Mouse (Mus musculus) kidney, postnatal 10 days (tissue): ENCODE data around the gene Catsperg1.
"Not testable (repeated sequence)": the region's sequence is repeated elsewhere in the genome, so short reads cannot be mapped to it uniquely, and the experiment has no call there.

ENCODE experiments used
- DNase-seq: peaks from one replicate; pipeline ENCODE4 v3.0.0; 2021; ENCODE audit warnings: mixed read lengths

Gene Catsperg1

DNA sequence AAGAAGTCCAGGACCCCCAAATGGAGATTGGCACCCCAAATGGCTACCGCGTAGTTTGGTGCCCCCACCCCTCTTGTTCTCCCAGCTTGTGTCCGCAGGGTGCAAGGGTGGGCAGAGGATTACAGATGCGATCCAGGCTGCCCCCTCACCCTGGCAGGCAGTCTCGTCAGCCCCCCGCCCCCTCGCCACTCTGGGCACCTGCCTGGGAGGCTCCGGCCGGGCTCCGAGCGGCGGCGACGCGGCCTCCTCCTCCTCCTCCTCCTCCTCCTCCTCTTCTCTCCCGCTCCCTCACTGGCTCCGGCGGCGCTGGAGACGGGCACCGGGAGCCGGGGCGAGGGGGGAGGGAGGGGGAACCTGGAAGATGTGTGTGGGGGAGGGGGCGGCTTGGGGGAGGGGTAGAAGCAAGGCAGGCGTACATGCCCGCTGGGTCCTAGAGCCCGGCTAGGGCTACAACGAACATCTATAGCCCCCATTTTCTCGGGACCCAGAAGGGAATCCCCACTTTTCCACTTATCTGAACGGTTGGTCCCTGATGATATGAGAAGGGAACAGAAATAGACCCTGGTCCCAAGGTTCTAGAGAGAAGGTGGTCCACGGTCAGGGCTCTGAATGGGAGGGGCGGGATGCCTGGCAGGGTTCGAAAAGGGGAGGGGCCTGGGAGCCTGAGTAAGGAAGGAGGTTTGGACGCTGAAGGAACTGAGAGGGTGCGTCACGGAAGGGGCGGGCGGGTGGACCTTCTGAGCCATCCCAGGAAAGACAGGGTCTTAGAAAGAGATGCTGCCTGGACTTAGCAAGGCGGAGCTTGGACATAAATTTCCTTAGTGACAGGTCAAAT, 44.4 kb downstream of the Catsperg1 start:
- peak; percentile 93 for DNase-seq

DNA sequence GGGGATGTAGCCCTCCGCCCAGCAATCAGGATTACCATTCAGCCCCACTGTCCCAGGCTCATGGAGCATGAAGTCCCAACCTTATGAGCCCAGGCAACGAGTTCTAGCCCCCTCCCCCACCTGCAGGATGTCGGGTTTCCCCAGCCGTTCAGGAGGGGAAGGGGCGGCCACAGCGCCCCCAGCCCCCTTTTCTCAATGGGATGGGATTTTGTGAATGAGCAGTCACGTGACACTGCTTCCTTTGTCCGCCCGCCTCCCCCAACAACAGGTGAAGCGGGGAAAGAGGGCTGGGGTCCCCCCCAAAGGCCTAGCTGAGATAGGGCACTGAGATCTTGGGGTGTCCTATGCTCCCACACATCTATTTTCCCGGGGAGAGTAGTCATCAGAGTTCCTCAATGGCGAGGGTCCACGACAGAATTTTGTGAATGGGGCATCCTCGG, 45.0 kb downstream of the Catsperg1 start:
- peak; percentile 44 for DNase-seq

- DNase-seq: no peak
These were observed 45.6 kb downstream of the Catsperg1 start for GRCm38 (mm10) chr7:29168121-29168695.

DNA sequence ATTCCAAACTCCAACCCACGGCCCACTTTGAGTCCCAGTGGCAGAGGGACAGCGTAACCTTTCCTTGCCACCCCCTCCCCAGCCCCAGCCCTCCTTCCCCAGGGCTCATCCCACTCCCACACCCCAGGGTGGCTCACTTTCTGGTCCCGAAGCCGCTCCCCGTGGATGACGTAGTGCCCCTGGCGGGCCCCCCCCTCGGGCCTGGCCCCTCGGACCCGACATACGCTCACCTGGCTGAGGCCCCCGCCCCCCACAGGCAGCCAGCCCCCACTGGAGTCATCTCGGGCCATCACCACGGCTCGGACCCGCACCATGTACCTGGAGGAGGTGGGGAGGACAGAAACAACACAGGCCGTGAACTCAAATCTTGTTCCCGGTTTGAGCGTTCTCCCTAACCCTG, 46.2 kb downstream of the Catsperg1 start:
- no peak for DNase-seq

DNA sequence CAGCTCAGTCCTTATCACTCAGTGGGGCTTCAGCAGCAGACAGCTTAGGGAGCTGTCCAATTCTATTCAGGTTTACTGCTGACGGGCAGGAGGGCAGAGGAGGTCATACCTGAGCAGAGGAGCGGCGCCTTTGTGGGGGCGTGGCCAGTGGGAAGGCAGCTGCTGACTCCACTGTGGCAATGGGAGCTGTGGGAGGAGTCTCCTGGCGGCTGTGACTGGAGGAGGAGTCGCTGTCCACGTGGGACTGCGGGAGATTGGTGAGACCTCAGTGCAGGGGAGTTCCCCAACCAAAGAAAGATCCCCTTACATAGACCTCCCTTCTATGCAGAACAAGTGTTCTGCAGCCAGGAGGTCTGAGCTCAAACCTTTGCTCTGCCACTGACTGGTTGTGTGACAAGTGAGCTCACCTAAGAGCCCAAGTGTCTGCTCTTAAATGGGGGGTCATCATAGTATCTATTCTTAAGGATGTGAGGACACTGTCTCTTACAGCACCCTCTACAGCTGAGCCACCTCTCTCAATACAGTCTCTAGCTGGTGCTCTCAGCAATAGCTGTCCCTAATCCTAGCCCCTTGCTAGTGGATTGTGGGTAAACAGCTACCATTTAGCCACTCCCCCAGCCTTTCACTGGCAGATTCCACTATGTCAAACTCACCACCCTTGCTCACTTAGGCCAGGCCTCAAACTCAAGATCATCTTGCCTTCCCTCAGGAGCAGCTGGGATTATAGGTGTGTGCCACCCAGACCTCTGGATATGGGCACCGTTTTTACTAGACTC, 50.9 kb downstream of the Catsperg1 start:
- peak; percentile 80 for DNase-seq

DNA sequence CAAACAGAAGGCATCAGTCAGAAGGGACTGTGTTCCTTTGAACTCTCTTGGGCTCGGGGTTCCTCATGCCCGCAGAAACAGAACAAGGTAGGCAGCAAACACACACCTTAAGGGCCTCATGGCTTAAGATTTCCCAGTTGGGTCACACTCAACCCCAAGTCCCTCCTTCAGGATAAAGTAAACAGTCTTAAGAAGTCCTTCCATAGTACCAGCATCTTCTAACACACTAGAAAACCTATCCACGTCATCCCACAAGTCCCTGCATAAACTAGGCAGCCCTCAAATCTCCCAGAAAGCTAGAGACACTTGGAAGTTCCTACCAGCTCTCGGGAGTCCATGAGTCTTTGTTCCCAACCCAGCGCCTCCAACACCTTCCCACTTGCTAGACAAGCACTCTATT, 51.5 kb downstream of the Catsperg1 start:
- DNase-seq: no peak

- DNase-seq: no peak
These were observed 55.6 kb downstream of the Catsperg1 start for GRCm38 (mm10) chr7:29158264-29158663.

- DNase-seq: peak; percentile 91
These were observed 57.7 kb downstream of the Catsperg1 start, which contains the start of gene Fam98c for GRCm38 (mm10) chr7:29155838-29156782. TSS of gene Fam98c (minus strand) at chr7:29156234.

DNA sequence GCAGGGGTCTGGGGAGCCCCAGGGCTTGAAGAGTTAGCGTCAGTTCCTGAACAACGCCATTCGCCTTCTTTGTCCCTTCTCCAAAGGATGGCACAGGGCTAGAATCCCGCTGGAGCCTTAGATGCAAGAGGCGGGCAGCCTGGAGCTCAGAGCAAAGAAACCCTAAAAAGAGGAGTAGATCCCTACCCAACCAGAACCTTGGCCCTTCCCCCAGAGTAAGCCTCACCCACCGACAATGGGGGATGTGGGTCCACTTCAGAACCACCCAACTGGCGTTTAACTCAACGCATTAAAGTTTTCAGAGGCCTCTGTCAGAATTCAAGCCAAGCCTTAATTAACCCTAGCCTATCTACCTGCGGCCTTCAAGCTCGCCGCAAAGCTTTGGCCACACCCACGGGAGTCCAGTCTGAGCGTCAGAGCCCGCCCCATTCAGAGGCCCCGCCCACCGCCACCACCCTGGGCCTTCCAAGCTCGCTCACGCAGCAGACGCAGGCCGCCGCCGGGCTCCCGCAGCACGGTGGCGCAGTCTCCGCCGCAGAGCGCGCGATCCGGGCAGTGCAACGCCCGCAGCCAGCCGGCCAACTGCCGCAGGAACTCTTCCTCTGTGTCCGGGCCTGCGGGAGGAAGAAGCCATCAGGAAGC, 58.5 kb downstream of the Catsperg1 start:
- DNase-seq: peak; percentile 94

- DNase-seq: no peak
These were observed 59.7 kb downstream of the Catsperg1 start for GRCm38 (mm10) chr7:29154018-29154720.

DNA sequence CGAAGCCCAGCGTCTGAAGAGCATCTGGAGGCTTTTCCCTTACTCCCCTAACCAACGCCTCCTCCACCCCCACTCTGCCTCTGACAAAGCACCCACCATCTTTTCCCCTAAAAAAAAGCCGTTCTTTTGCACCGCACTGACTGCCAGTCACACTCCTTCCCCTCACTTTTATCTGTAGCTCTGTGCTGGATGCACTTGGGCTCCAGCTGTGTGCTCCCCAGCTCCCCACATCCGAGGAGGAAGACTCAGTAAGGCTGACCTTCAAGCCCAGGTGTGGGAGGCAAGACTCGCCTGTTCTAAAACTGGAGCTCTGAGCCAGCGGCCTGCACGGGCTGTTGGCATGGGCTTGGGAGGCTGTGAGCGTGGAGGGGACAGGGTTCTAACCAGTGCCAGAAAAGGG, 62.3 kb downstream of the Catsperg1 start:
- DNase-seq: no peak

DNA sequence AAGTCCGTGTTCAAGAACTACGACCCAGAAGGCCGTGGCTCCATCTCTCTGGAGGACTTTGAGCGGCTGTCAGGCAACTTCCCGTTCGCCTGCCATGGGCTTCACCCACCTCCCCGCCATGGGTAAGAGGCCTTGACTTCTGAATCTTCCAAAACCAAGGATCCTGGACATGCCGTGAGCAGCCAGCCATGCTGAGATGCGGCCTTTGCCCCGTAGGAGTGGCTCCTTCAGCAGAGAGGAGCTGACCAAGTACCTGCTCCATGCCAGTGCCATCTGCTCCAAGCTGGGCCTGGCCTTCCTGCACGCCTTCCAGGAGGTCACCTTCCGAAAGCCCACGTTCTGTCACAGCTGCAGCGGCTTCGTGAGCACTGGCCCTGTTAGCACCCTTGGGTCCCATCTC, 65.1 kb downstream of the Catsperg1 start:
- DNase-seq: no peak

GRCm38 (mm10) chr7:29146625-29147367, 67.0 kb downstream of the Catsperg1 start:
- no peak for DNase-seq

GRCm38 (mm10) chr7:29144006-29144405, 69.8 kb downstream of the Catsperg1 start:
- no peak for DNase-seq

DNA sequence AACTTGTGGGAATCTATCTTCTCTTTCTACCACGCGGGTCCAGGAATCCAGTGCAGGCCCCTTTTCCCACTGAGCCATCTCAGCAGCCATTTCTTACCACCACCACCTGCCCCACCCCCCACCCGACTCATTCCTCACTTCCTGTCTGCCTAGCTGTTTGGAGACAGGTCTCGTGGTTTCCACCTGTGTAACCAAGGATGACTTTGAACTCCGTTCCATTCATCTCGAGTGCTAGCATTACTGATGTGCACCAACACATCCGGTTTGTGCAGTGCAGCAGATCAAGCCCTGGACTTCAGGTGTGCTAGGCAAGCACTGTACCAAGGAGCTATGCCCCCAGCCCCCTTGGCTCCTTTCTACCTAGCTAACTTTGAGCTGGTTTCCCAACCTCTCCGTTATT, 72.4 kb downstream of the Catsperg1 start:
- no peak for DNase-seq

GRCm38 (mm10) chr7:29139237-29139636, 74.6 kb downstream of the Catsperg1 start:
- DNase-seq: not testable (repeated sequence)

- DNase-seq: peak; percentile 39
These were observed 76.4 kb downstream of the Catsperg1 start for GRCm38 (mm10) chr7:29137429-29137828.

- peak; percentile 68 for DNase-seq
These were observed 79.0 kb downstream of the Catsperg1 start, which contains the start of gene Rasgrp4 for GRCm38 (mm10) chr7:29134693-29135386. TSS of gene Rasgrp4 (plus strand) at chr7:29134851.

DNA sequence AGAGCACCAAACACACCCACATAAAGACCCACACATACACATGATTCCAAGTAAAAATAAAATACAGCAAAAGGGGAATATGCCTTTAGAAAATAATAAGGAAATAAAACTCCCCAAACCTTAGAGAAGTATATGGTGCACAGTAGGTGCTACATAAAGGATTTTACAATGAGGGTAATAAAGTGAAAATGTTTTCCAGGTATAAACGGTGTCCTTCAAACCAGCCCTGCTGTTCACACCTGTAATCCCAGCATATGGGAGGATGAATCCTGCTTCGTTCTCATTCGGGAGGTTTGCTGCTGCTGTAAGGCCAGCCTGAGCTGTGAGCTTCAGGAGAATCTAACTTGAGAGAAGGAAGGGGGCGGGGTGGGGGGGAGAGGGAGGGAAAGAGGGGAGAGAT, 79.6 kb downstream of the Catsperg1 start:
- no peak for DNase-seq
